Mouse (Mus musculus) hindbrain, postnatal 0 days (tissue): ENCODE results near the gene Ifngr2. TPM values are rescaled to one million over a fixed set of nuclear protein-coding genes. Genes with fewer than 3 reads are reported as not detected.

ENCODE experiments used
- ATAC-seq: fragments of 200-750 bp; cut with Nextera tagmentation; 2 replicates; pipeline ENCODE4 v1.8.0; 2017; ENCODE audit warnings: mild to moderate bottlenecking, moderate TSS enrichment, moderate library complexity
- DNase-seq: peaks from one replicate; pipeline ENCODE4 v3.0.0-alpha.2; 2015; ENCODE audit warnings: low spot score
- H3K27ac ChIP-seq: fragments of 300-500 bp; sonication (generic); 2 replicates; pipeline ENCODE4 v1.5.1; 2014; ENCODE audit warnings: mild to moderate bottlenecking
- H3K27me3 ChIP-seq: fragments of 300-500 bp; sonication (generic); 2 replicates; pipeline ENCODE4 v1.6.1; 2014; ENCODE audit warnings: low read length, mixed read lengths; ENCODE audit not compliant: insufficient read depth
- H3K36me3 ChIP-seq: fragments of 300-500 bp; sonication (generic); 2 replicates; pipeline ENCODE4 v1.6.1; 2014; ENCODE audit warnings: low read length, mixed read lengths; ENCODE audit not compliant: insufficient read depth
- H3K4me1 ChIP-seq: fragments of 300-500 bp; sonication (generic); 2 replicates; pipeline ENCODE4 v1.6.1; 2014; ENCODE audit warnings: antibody characterized with exemption, low read length, mixed read lengths; ENCODE audit not compliant: insufficient read depth
- H3K4me2 ChIP-seq: fragments of 300-500 bp; sonication (generic); 2 replicates; pipeline ENCODE4 v1.6.1; 2014; ENCODE audit warnings: low read depth, mild to moderate bottlenecking, low read length, moderate library complexity, mixed read lengths
- H3K4me3 ChIP-seq: fragments of 300-500 bp; sonication (generic); 2 replicates; pipeline ENCODE4 v1.5.1; 2014; ENCODE audit warnings: low read length
- H3K9ac ChIP-seq: fragments of 300-500 bp; sonication (generic); replicated peaks from 2 replicates; pipeline ENCODE4 v1.6.1; 2014; ENCODE audit warnings: mild to moderate bottlenecking, low read length, moderate library complexity, mixed read lengths
- H3K9me3 ChIP-seq: fragments of 300-500 bp; sonication (generic); 2 replicates; pipeline ENCODE4 v1.6.1; 2016; ENCODE audit warnings: low read length, mixed read lengths
- CTCF ChIP-seq: IDR thresholded peaks from 2 replicates; pipeline ENCODE4 v1.5.1; 2016; ENCODE audit warnings: antibody characterized with exemption, control low read depth, low read depth
- WGBS: fragments of 180-500 bp; shearing (Covaris S2); extraction: QIAGEN DNeasy Blood & Tissue Kit; methylation state at CpG from one replicate; pipeline ENCODE4 v1.1.7; 2014; 5-methylcytosine and 5-hydroxymethylcytosine counted together
- polyA plus RNA-seq: library from polyadenylated mRNA; unstranded; fragments of >200 nt; fragmentation: Nextera tagmentation; extraction: Ambion mirVana; gene quantifications from 2 replicates; pipeline ENCODE4 v1.2.1, GENCODE M21; 2015
- total RNA-seq: library from RNA; depleted of rRNA; stranded (reverse); fragments of >200 nt; gene quantifications from 2 replicates; pipeline ENCODE4 v1.2.3, GENCODE M21; 2014

The Ifngr2 gene
- total and polyA plus RNA-seq, 2 experiments from 2014 or later: 53.1 to 131 TPM

- DNase-seq (no peak), ATAC-seq (no peak)
- no peak for TF ChIP-seq CTCF
- Histone ChIP-seq H3K4me2 (no peak overlapping the region), H3K9ac (no peak overlapping the region), H3K36me3 (0 out of 2 replicates have a peak, but pooled peaks cover 4% of the 10 kb centered on the region), H3K27me3 (no peaks in the 10 kb centered on the region), H3K4me1 (peaks cover 11% of the 10 kb centered on the region), H3K9me3 (no peaks in the 10 kb centered on the region), H3K4me3 (no peak overlapping the region), H3K27ac (no peak overlapping the region)
- 58% methylated on average over 9 of the region's 9 CpGs for WGBS
Measured at GRCm38 (mm10) chr16:91552072-91552471, 5.2 kb downstream of the Ifngr2 start.

GRCm38 (mm10) chr16:91553625-91554024 lies 6.8 kb downstream of the Ifngr2 start:
- 50% methylated on average over 12 of the region's 12 CpGs for WGBS
- ATAC-seq: 0 out of 2 replicates have a peak, but pooled peaks have one; percentile 27
- Histone ChIP-seq H3K4me1 (peaks cover 3% of the 10 kb centered on the region), H3K36me3 (0 out of 2 replicates have a peak, but pooled peaks cover 4% of the 10 kb centered on the region), H3K9ac (no peak overlapping the region), H3K4me3 (no peak overlapping the region), H3K27me3 (no peaks in the 10 kb centered on the region), H3K9me3 (no peaks in the 10 kb centered on the region), H3K27ac (no peak overlapping the region), H3K4me2 (no peak overlapping the region)
- TF ChIP-seq CTCF: no peak
- DNase-seq: peak; percentile 32

GRCm38 (mm10) chr16:91555017-91555605 lies 8.2 kb downstream of the Ifngr2 start:
- Histone ChIP-seq H3K9me3 (no peaks in the 10 kb centered on the region), H3K27ac (no peak overlapping the region), H3K36me3 (peaks cover 4% of the 10 kb centered on the region; the same call in 1 of the 2 replicates), H3K27me3 (no peaks in the 10 kb centered on the region), H3K4me2 (no peak overlapping the region), H3K4me1 (no peaks in the 10 kb centered on the region), H3K9ac (no peak overlapping the region), H3K4me3 (no peak overlapping the region)
- 90% methylated on average over 8 of the region's 8 CpGs for WGBS
- ATAC-seq (no peak), DNase-seq (no peak)
- no peak for TF ChIP-seq CTCF

- ATAC-seq (no peak), DNase-seq (no peak)
- 78% methylated on average over 15 of the region's 15 CpGs for WGBS
- Histone ChIP-seq H3K27ac (no peak overlapping the region), H3K4me3 (no peak overlapping the region), H3K9me3 (no peaks in the 10 kb centered on the region), H3K36me3 (peaks cover 4% of the 10 kb centered on the region; the same call in 1 of the 2 replicates), H3K9ac (no peak overlapping the region), H3K4me2 (no peak overlapping the region), H3K4me1 (no peaks in the 10 kb centered on the region), H3K27me3 (no peaks in the 10 kb centered on the region)
- no peak for TF ChIP-seq CTCF
Measured at GRCm38 (mm10) chr16:91556659-91557058, 9.8 kb downstream of the Ifngr2 start.

GRCm38 (mm10) chr16:91557214-91557613 lies 10.3 kb downstream of the Ifngr2 start:
- Histone ChIP-seq H3K27ac (no peak overlapping the region), H3K36me3 (peaks cover 4% of the 10 kb centered on the region; the same call in 1 of the 2 replicates), H3K27me3 (no peaks in the 10 kb centered on the region), H3K9ac (no peak overlapping the region), H3K4me1 (no peaks in the 10 kb centered on the region), H3K4me3 (no peak overlapping the region), H3K9me3 (no peaks in the 10 kb centered on the region), H3K4me2 (no peak overlapping the region)
- 86% methylated on average over 7 of the region's 7 CpGs for WGBS
- TF ChIP-seq CTCF: no peak
- DNase-seq (no peak), ATAC-seq (no peak)

GRCm38 (mm10) chr16:91557693-91558092 lies 10.8 kb downstream of the Ifngr2 start:
- Histone ChIP-seq H3K36me3 (peaks cover 4% of the 10 kb centered on the region; the same call in 1 of the 2 replicates), H3K27ac (no peak overlapping the region), H3K9me3 (no peaks in the 10 kb centered on the region), H3K4me3 (no peak overlapping the region), H3K9ac (no peak overlapping the region), H3K4me2 (no peak overlapping the region), H3K27me3 (no peaks in the 10 kb centered on the region), H3K4me1 (no peaks in the 10 kb centered on the region)
- DNase-seq (peak; percentile 12), ATAC-seq (no peak)
- 78% methylated on average over 15 of the region's 15 CpGs for WGBS
- no peak for TF ChIP-seq CTCF

GRCm38 (mm10) chr16:91561099-91561498 lies 14.2 kb downstream of the Ifngr2 start:
- no peaks in the 10 kb centered on the region for H3K4me1 ChIP-seq
- 46% methylated on average over 9 of the region's 9 CpGs for WGBS
- H3K4me2 ChIP-seq: no peak overlapping the region
- peaks cover 13% of the 10 kb centered on the region; the same call in 1 of the 2 replicates for H3K36me3 ChIP-seq
- peak; percentile 83 for ATAC-seq
- H3K27me3 ChIP-seq: no peaks in the 10 kb centered on the region
- H3K9ac ChIP-seq: no peak overlapping the region
- no peak overlapping the region for H3K4me3 ChIP-seq
- peak; percentile 79 for DNase-seq
- H3K9me3 ChIP-seq: no peaks in the 10 kb centered on the region
- TF ChIP-seq CTCF: peak; percentile 77
- no peak overlapping the region for H3K27ac ChIP-seq
